Mouse (Mus musculus): ENCODE results near the gene Anapc2. TPM values are rescaled to one million over a fixed set of nuclear protein-coding genes. Genes with fewer than 3 reads are reported as not detected.

The Anapc2 gene
- total RNA-seq (2023) = 71.6 and 79.3 TPM in 2 replicates

GRCm38 (mm10) chr2:25271827-25272511 lies at the start of gene Anapc2, which contains the start of gene Ssna1:
Gene Anapc2, plus strand, starts transcription at chr2:25272478.
Gene Ssna1, minus strand, starts transcription at chr2:25272438.

DNA sequence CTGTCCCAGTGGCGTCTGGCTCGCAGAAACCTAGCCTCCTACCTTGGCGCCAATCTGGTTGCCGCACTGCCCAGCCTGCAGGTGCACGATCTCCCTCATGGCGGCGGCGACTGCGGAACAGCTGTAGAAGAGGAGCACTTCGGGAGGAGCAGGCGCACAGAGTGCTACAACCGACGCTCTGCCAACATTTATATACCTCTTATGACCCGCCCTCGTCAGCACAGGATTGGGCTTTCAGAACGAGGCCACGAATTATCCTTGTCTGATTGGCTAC lies 47.8 kb upstream of the Anapc2 start, which contains the start of gene Tubb4b:
Gene Tubb4b, minus strand, starts transcription at position 211 of the 274 bp plus-strand sequence.

DNA sequence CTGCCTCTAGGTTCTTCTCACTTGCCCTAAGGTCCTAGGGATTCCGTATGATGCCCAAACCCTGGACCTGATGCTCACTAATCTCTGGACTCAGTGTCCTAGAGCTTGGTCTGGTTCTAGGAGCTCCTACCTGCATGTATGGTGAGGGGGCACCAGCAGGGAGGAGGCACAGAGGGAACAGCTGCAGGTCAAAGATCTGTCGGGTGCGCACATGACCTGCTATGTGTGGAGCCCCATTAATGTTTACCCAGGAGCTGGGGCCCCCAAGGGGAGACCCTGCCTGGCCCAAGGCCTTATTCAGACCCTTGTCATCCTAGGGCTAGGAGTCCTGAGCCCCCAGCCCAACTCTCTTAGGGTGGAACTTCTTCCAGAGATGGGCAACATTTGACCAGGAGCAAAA lies 38.2 kb upstream of the Anapc2 start, which contains the start of gene Slc34a3:
Gene Slc34a3, minus strand, starts transcription at position 315 of the 400 bp plus-strand sequence.

DNA sequence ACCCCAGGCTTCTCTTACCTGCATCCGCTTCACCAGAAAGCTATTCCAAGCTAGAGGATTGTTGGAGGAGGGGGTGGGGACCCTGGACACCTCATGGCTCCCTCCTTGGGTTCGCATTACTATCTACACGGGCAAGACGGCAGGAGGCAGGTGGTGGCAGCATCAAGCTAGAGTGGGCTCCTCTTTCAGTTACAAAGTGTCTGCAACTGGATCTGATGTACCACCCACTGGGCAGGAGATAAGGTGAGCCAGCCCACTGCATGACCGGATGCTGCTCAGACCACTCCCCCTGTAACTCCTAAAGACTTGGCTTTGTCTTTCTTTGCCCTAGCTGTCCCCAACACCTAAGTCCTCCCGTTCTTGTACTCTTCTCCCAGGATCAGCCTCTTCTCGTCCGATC lies 35.7 kb upstream of the Anapc2 start, which contains the start of gene Rnf224:
Gene Rnf224, minus strand, starts transcription at position 174 of the 400 bp plus-strand sequence.

GRCm38 (mm10) chr2:25242101-25242506 lies 30.2 kb upstream of the Anapc2 start, which contains the start of the genes Rnf208 and Cysrt1:
Gene Rnf208, plus strand, starts transcription at chr2:25242255.
Gene Cysrt1, minus strand, starts transcription at chr2:25242452.

GRCm38 (mm10) chr2:25246183-25247072 lies 25.9 kb upstream of the Anapc2 start, which contains the start of gene AL732309.1:
Gene AL732309.1, minus strand, starts transcription at chr2:25246863.

GRCm38 (mm10) chr2:25255284-25255779 lies 16.9 kb upstream of the Anapc2 start, which contains the start of gene Tmem203:
Gene Tmem203, plus strand, starts transcription at chr2:25255439.

GRCm38 (mm10) chr2:25262291-25262767 lies 9.9 kb upstream of the Anapc2 start, which contains the start of gene Tprn:
Gene Tprn, plus strand, starts transcription at chr2:25262618.

GRCm38 (mm10) chr2:25287927-25288649 lies 15.8 kb downstream of the Anapc2 start, which contains the start of gene Tmem210:
Gene Tmem210, plus strand, starts transcription at chr2:25288145.

DNA sequence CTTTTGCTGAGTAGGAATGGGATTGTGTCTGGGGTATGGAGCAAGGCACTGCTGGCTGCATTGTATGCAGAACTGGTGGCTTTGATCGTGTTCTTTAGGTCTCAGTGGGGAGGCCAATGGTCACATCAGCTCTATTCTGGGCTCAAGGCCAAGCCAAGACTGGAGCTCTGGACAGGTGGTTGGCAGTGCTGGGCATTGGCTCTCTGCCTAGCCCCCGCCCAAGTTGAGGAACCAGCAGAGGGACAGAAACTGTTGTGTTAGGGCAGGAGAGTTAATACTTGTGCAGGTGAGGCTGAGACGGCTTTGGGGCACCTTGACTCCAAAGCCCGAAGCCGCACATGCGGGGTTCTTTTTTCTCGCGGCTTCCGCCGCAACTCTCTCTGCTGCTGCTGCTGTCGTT lies 17.4 kb downstream of the Anapc2 start, which contains the start of gene Lrrc26:
Gene Lrrc26, plus strand, starts transcription at position 265 of the 400 bp plus-strand sequence.

DNA sequence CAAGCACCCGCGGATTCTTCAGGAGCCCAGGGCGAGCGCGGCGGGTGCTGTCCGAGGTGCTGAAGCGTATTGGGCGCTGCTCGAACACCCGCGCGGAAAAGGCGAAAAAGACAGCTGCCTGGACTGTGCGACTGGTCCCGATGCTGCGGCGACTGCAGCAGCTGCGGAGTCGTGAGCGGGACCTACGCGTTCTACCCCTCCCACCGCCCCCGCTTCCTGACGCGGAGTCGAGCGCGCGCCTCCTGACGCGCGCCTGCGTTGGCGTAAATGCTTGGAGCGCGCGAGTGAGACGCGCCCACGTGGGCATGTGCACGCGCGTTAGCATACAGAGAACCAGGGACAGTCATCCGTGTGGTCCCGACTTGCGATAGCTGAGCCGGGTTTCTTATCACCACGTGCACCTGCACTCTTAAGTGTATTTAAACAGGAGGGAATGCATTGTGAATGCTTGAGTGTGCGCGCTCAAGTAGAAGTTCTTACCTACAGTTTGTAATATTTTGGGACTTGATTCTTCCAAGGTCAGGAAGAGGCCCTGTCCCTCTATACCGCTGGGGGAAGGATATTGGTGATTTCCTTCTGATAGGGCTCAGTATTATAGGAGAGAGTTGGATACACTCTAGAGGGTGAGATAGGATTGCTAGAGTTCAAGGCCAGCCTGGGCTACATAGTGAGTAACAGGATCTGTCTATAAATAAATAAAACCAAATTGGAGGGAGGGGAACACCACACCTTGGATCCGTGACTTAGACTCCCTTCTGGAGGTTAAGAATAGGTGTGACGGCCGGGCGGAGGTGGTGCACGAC lies 46.9 kb downstream of the Anapc2 start, which contains the start of gene Grin1:
Gene Grin1, minus strand, starts transcription at position 217 of the 803 bp plus-strand sequence.

DNA sequence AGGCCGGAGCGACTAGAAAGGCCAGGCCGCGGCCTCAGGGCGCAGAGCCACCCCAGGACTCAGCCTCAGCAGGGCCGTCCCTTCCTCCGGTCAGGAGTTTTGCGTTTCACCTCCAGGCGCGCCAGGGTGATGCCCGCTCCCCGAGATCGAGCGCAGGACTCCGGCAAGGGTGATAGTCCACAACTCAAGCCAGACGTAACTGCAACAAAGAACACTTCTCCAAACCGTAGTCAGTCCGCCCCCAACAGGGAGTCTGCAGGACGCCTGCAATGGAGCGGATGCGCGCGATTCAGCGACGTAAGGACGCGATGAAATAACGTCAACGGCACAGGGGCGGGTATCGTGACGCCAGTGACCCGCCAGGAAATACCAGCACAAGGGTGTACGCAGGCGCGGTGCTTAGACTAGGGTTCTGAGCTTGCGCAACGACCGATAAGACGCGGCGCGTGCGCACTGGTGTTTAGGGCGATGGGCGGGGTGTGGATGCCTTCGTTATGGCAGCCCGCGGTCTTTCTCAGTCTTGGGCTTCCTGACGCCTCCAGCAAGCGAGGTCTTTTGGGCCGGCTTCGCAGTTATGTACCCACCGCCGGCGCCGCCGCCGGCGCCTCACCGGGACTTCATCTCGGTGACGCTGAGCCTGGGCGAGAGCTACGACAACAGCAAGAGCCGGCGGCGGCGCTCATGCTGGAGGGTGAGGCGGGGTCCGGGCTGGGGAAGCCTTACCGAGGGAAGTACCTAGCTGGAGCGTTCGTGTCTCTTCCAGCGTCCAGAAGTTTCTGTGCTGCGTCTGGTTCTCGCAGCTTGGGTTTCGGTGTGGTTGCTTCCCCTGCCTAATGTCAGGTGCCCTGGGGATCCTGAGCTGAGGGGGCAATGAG lies 60.2 kb downstream of the Anapc2 start, which contains the start of gene Man1b1:
Gene Man1b1, plus strand, starts transcription at position 53 of the 875 bp plus-strand sequence.

Other genes starting within 250 kb of the Anapc2 start
- 13.3 and 21.1 TPM in 2 replicates for gene Nsmf, start 218.1 kb upstream of the Anapc2 start, total RNA-seq (2023)
- not detected in 2 replicates for gene Entpd8, start 192.2 kb upstream of the Anapc2 start, total RNA-seq (2023)
- not detected in 2 replicates for gene Noxa1, start 177.3 kb upstream of the Anapc2 start, total RNA-seq (2023)
- gene Nrarp, start 91.7 kb upstream of the Anapc2 start, total RNA-seq (2023) = 0.47 and 0.79 TPM in 2 replicates
- gene Tor4a, start 75.6 kb upstream of the Anapc2 start, total RNA-seq (2023) = 33.2 and 33.9 TPM in 2 replicates
- gene Nelfb, start 61.0 kb upstream of the Anapc2 start, total RNA-seq (2023) = 40.8 and 59.3 TPM in 2 replicates
- not detected in 2 replicates for gene Stpg3, start 57.8 kb upstream of the Anapc2 start, total RNA-seq (2023)
- gene Fam166a, start 53.7 kb upstream of the Anapc2 start, total RNA-seq (2023) = not detected in 2 replicates
- gene Tubb4b, start 47.8 kb upstream of the Anapc2 start, total RNA-seq (2023) = 227 and 252 TPM in 2 replicates
- gene Slc34a3, start 38.1 kb upstream of the Anapc2 start, total RNA-seq (2023) = not detected in 2 replicates
- gene Rnf224, start 35.7 kb upstream of the Anapc2 start, total RNA-seq (2023) = not detected in 2 replicates
- gene Rnf208, start 30.2 kb upstream of the Anapc2 start, total RNA-seq (2023) = 0.57 TPM in 1 of 2 replicates, not detected in the other
- not detected in 2 replicates for gene Cysrt1, start 30.0 kb upstream of the Anapc2 start, total RNA-seq (2023)
- gene AL732309.1, start 25.6 kb upstream of the Anapc2 start, total RNA-seq (2023) = 3.1 and 5.6 TPM in 2 replicates
- gene Tmem203, start 17.0 kb upstream of the Anapc2 start, total RNA-seq (2023) = 18.5 and 30.7 TPM in 2 replicates
- 7.5 and 9.1 TPM in 2 replicates for gene Tprn, start 9.9 kb upstream of the Anapc2 start, total RNA-seq (2023)
- 52.4 and 52.7 TPM in 2 replicates for gene Ssna1, start within 50 bp of the Anapc2 start, total RNA-seq (2023)
- not detected in 2 replicates for gene Tmem210, start 15.7 kb downstream of the Anapc2 start, total RNA-seq (2023)
- not detected in 2 replicates for gene Lrrc26, start 17.4 kb downstream of the Anapc2 start, total RNA-seq (2023)
- not detected in 2 replicates for gene Grin1, start 46.7 kb downstream of the Anapc2 start, total RNA-seq (2023)
- 30.4 and 42.8 TPM in 2 replicates for gene Man1b1, start 59.9 kb downstream of the Anapc2 start, total RNA-seq (2023)
- gene Dpp7, start 83.9 kb downstream of the Anapc2 start, total RNA-seq (2023) = 13.5 and 19.6 TPM in 2 replicates
- gene Uap1l1, start 93.2 kb downstream of the Anapc2 start, total RNA-seq (2023) = 24.2 and 29.5 TPM in 2 replicates
- gene Sapcd2, start 99.8 kb downstream of the Anapc2 start, total RNA-seq (2023) = 8.6 and 10.6 TPM in 2 replicates
- gene Entpd2, start 123.4 kb downstream of the Anapc2 start, total RNA-seq (2023) = not detected in 2 replicates
- not detected in 2 replicates for gene Npdc1, start 126.9 kb downstream of the Anapc2 start, total RNA-seq (2023)
- 10.7 and 13.7 TPM in 2 replicates for gene Fut7, start 150.8 kb downstream of the Anapc2 start, total RNA-seq (2023)
- gene Abca2, start 156.2 kb downstream of the Anapc2 start, total RNA-seq (2023) = 19.6 and 21.3 TPM in 2 replicates
- not detected in 2 replicates for gene Clic3, start 184.4 kb downstream of the Anapc2 start, total RNA-seq (2023)
- gene Paxx, start 188.6 kb downstream of the Anapc2 start, total RNA-seq (2023) = 43.8 and 56.9 TPM in 2 replicates
- not detected in 2 replicates for gene Ptgds, start 197.6 kb downstream of the Anapc2 start, total RNA-seq (2023)
- not detected in 2 replicates for gene Lcn12, start 221.4 kb downstream of the Anapc2 start, total RNA-seq (2023)
- gene Fbxw5, start 228.3 kb downstream of the Anapc2 start, total RNA-seq (2023) = 25.8 and 26.4 TPM in 2 replicates
- 1.2 TPM in 1 of 2 replicates, not detected in the other for gene C8g, start 229.2 kb downstream of the Anapc2 start, total RNA-seq (2023)